Mouse (Mus musculus): Measurements from ENCODE around the gene Kifap3. TPM values are rescaled to one million over a fixed set of nuclear protein-coding genes. Genes with fewer than 3 reads are reported as not detected.
"Not testable (repeated sequence)": the region's sequence is repeated elsewhere in the genome, so short reads cannot be mapped to it uniquely, and the experiment has no call there.

Gene Kifap3
- polyA plus RNA-seq, 1 experiment, result 1.5 TPM

DNA sequence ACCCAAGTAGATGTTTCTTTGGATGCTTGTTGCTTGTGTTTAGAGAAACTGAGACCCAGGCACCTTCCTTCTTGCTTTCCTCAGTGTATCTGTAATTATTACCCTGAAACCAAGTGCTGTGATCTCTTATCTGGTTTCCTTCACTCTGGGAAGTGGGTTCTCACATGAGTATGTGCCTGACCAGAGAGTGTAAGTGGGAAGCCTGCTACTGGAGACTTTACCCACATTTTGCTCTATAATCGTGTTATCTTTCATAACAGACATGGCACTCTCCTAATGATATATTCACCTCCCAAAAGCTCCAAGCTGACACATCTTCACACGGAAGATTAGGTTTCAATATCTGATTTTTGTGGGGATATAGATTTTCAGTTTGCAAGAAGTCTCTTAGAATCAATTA is 55.7 kb downstream of the Kifap3 start:
- H3K4me3 ChIP-seq (replicated peaks), result peak overlapping the region; percentile 7
- H3K9me3 ChIP-seq, result no peaks in the 10 kb centered on the region
- H3K36me3 ChIP-seq (replicated peaks; ENCODE audit: low read length), result no peaks in the 10 kb centered on the region
- no peak for TF ChIP-seq FLI1 (IDR thresholded peaks at IDR 0.05; ENCODE audit: low read length)
- no peaks in the 10 kb centered on the region for H3K27me3 ChIP-seq (replicated peaks)
- peaks cover 25% of the 10 kb centered on the region for H3K4me1 ChIP-seq

DNA sequence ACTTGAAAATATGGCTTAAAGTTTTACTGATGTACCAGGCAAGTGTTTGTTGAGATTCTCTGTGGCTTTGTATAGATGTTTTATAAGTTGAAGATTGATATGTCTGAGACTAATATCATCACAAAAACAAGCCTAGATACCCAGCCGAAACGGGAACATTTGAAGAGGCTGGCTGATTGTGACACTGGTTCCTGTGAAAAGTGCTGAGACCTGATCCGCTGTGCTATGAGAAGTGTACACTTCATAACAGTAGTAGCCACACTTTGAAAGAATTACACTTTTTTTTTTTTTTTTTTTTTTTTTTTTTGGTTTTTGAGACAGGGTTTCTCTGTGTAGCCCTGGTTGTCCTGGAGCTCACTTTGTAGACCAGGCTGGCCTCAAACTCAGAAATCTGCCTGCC is 59.1 kb downstream of the Kifap3 start:
- H3K9me3 ChIP-seq; H3K36me3 ChIP-seq (replicated peaks; ENCODE audit: low read length); H3K27me3 ChIP-seq (replicated peaks); H3K4me3 ChIP-seq (replicated peaks): not testable (repeated sequence)
- H3K4me1 ChIP-seq, result peaks cover 45% of the 10 kb centered on the region

DNA sequence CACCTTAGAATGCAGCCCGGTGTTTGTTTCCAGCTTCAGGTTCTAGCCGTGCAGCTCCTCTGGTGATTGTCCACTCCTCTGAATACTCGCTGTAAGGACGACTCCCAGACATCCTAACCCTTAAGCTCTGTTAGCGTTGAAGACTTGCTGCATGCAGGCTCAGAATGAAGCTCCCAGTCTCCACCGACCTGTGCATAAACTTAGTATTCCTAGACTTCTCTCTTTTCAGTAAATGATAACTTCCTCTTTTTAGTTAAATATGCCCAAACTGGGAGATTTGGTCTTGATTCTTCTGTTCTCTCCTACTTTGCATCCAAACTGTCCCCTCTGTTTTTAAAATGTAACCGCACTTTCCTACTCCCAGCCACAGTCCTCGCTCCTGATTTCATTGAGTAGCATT is 61.2 kb downstream of the Kifap3 start:
- TF ChIP-seq FLI1 (IDR thresholded peaks at IDR 0.05; ENCODE audit: low read length), result no peak
- no peak overlapping the region for H3K4me3 ChIP-seq (replicated peaks)
- peaks cover 31% of the 10 kb centered on the region for H3K4me1 ChIP-seq
- H3K36me3 ChIP-seq (replicated peaks; ENCODE audit: low read length), result no peaks in the 10 kb centered on the region
- H3K9me3 ChIP-seq, result no peaks in the 10 kb centered on the region
- H3K27me3 ChIP-seq (replicated peaks), result no peaks in the 10 kb centered on the region

DNA sequence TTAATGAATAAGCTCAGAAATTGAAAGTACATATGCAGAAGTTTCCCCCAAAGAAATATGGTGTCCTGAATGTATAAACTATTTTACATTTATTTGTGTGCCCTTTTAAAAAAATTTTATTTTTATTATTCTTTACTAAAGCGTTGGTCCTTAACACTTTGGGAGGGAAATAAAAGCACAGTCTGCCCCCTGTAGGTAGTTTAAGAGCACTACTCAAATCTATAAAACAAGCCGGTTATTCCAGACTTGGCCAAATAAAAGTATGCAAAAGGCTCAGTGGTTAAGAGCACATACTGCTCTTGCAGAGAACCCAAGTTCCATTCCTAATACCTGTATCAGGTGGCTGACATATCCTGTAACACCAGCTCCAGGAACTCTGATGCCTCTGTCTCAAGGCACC is 62.9 kb downstream of the Kifap3 start:
- Histone ChIP-seq H3K4me3 (replicated peaks) (no peak overlapping the region), H3K27me3 (replicated peaks) (no peaks in the 10 kb centered on the region), H3K36me3 (replicated peaks; ENCODE audit: low read length) (no peaks in the 10 kb centered on the region), H3K4me1 (peaks cover 22% of the 10 kb centered on the region), H3K9me3 (no peaks in the 10 kb centered on the region)
- TF ChIP-seq GATA1 (IDR thresholded peaks at IDR 0.05; ENCODE audit: borderline replicate concordance, low read length), result no peak

DNA sequence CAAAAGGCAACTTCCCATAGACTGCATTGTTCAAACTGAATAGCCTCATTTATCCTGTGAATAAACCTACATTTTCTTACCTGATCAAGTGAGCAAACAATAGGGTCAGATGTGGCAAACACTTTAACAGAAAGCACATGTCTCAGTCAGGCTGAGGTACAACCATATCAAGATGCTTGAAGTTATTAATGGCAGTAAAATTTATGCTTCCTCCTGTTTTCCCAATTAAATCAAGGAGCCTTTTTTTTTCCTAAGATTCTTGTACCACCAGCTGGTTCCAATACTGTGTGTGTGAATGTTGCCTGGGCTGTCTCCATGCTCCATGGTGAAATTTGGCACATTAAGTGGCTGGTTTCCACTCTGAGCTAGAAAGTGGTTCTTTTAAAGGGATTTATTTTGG is 64.5 kb downstream of the Kifap3 start:
- Histone ChIP-seq H3K4me3 (replicated peaks) (no peak overlapping the region), H3K4me1 (peaks cover 22% of the 10 kb centered on the region), H3K9me3 (no peaks in the 10 kb centered on the region), H3K27me3 (replicated peaks) (no peaks in the 10 kb centered on the region), H3K36me3 (replicated peaks; ENCODE audit: low read length) (no peaks in the 10 kb centered on the region)
- TF ChIP-seq GATA1 (IDR thresholded peaks at IDR 0.05; ENCODE audit: borderline replicate concordance, low read length) (no peak), FLI1 (IDR thresholded peaks at IDR 0.05; ENCODE audit: low read length) (no peak)

DNA sequence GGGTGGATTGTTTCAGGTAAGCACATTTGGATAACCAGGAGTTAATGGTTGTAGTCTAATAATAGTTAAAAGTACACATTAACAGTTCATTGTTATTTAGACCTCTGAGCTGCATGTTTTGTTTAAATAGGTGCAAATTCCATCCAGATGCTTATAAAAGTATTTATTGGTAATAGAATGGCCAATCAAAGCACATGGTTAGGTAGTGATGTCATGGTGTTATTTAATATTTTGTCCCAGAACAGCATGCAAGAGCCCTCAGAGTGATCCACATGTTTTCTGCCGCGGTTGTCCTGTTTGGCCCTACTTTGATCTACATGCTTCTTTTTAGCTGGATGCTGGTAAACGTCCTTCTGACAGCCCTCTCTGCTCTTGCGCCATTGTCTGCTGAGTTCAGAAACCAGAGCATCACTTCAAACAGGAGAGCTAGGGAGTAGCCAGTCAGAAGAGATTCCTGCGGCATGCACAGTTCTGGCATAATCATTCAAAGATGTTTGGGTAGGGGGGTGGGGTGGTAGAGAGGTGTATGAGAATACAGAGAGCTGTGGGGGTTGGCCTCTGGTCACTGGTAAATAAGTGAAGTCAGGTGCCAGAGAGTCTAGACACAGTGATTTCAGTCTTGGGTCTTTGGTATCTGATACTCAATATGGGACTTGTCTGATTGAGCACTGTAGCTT is 73.6 kb downstream of the Kifap3 start:
- TF ChIP-seq FLI1 (IDR thresholded peaks at IDR 0.05; ENCODE audit: low read length) (no peak), GATA1 (IDR thresholded peaks at IDR 0.05; ENCODE audit: borderline replicate concordance, low read length) (no peak)

DNA sequence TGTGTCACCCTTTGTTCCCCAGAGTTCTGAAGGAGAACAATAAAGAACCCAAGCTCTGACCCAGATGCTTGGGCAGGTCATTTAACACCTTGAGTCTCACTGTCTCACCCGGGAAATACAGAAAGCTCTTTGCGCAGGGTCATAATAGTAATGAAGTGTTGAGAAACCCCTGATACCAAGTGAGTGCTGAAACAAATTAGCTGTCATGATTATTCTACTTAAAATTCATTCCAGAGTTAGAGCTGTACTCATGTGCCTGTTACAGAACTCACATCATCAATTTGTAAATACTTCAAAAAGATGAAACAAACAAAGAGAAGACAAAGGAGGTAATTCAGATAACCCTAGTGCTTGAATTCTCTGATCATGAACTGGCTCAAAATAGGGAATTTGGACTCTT is 79.0 kb downstream of the Kifap3 start:
- Histone ChIP-seq H3K4me3 (replicated peaks) (no peak overlapping the region), H3K27me3 (replicated peaks) (no peaks in the 10 kb centered on the region), H3K36me3 (replicated peaks; ENCODE audit: low read length) (peaks cover 2% of the 10 kb centered on the region), H3K4me1 (no peaks in the 10 kb centered on the region), H3K9me3 (no peaks in the 10 kb centered on the region)
- TF ChIP-seq GATA1 (IDR thresholded peaks at IDR 0.05; ENCODE audit: borderline replicate concordance, low read length), result no peak
- no peak for TF ChIP-seq FLI1 (IDR thresholded peaks at IDR 0.05; ENCODE audit: low read length)

More for the DNA sequence above, 73.6 kb downstream of the Kifap3 start:
- no peak overlapping the region for H3K4me3 ChIP-seq (replicated peaks)
- no peaks in the 10 kb centered on the region for H3K4me1 ChIP-seq
- H3K36me3 ChIP-seq (replicated peaks; ENCODE audit: low read length), result peaks cover 2% of the 10 kb centered on the region
- no peaks in the 10 kb centered on the region for H3K27me3 ChIP-seq (replicated peaks)
- H3K9me3 ChIP-seq, result no peaks in the 10 kb centered on the region

DNA sequence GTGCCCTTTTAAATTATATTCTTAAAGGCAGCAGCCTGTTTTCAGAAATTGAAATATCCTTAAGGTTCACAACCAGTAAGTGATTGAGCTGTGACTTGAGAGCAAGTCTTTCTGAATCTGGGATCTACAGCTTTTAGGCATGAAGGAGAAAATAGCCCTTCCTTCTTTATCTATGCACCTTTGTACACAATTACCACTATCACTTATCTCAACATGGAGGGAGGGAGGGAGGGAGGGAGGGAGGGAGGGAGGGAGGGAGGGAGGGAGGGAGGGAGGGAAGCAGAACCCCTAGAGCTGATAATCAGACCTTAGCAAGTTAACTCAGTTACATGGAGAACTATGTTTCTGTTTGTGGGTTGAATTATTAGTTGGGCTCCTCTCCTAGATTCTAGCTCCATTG is 82.2 kb downstream of the Kifap3 start:
- H3K36me3 ChIP-seq (replicated peaks; ENCODE audit: low read length), result peaks cover 7% of the 10 kb centered on the region
- peaks cover 4% of the 10 kb centered on the region; the same call in 1 of the 2 replicates for H3K9me3 ChIP-seq
- no peak for TF ChIP-seq FLI1 (IDR thresholded peaks at IDR 0.05; ENCODE audit: low read length)
- no peak for TF ChIP-seq GATA1 (IDR thresholded peaks at IDR 0.05; ENCODE audit: borderline replicate concordance, low read length)
- H3K4me1 ChIP-seq, result no peaks in the 10 kb centered on the region
- no peaks in the 10 kb centered on the region for H3K27me3 ChIP-seq (replicated peaks)
- no peak overlapping the region for H3K4me3 ChIP-seq (replicated peaks)

DNA sequence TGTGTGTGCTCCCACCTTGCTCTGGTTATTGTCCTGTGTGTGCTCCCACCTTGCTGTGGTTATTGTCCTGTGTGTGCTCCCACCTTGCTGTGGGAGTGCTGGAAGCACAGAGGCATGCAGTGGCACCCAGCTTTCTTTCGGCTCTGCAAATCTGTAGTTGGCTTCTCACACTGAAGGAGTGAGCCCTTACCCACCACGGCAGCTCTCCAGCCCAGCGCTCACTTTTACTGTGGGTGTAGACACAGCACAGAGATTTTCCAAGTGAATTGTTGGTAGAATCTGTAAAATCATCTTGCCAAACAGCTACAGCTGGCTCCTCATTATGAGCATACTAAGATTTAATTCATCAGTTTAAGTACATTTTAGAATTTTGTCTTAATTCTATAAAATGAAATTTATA is 93.8 kb downstream of the Kifap3 start:
- Histone ChIP-seq H3K4me1 (peaks cover 6% of the 10 kb centered on the region), H3K4me3 (replicated peaks) (no peak overlapping the region), H3K27me3 (replicated peaks) (no peaks in the 10 kb centered on the region), H3K9me3 (no peaks in the 10 kb centered on the region), H3K36me3 (replicated peaks; ENCODE audit: low read length) (no peaks in the 10 kb centered on the region)
- TF ChIP-seq FLI1 (IDR thresholded peaks at IDR 0.05; ENCODE audit: low read length) (no peak), GATA1 (IDR thresholded peaks at IDR 0.05; ENCODE audit: borderline replicate concordance, low read length) (no peak)

DNA sequence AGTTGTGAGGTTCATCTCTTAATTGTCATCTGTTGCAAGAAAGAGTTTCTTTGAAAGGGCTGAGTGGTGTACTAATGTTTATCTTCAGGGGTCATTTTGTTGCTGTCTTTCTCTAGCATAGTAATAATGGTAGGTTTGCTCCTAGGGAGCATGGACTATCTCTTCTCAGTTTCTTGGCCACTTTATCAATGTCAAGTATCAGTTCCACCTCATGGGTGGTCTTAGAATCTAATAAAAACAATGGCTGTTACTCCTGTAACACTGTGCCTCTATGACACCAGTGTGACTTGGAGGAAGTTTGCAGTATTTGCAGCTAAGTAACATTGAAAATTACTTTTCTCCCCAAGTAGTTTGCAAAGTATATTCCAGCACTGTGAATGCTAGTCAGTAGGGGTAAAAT is 110.2 kb downstream of the Kifap3 start:
- no peaks in the 10 kb centered on the region for H3K27me3 ChIP-seq (replicated peaks)
- H3K4me1 ChIP-seq, result no peaks in the 10 kb centered on the region
- no peaks in the 10 kb centered on the region for H3K9me3 ChIP-seq
- H3K36me3 ChIP-seq (replicated peaks; ENCODE audit: low read length), result no peaks in the 10 kb centered on the region
- no peak overlapping the region for H3K4me3 ChIP-seq (replicated peaks)
- TF ChIP-seq FLI1 (IDR thresholded peaks at IDR 0.05; ENCODE audit: low read length), result no peak
- TF ChIP-seq GATA1 (IDR thresholded peaks at IDR 0.05; ENCODE audit: borderline replicate concordance, low read length), result no peak

DNA sequence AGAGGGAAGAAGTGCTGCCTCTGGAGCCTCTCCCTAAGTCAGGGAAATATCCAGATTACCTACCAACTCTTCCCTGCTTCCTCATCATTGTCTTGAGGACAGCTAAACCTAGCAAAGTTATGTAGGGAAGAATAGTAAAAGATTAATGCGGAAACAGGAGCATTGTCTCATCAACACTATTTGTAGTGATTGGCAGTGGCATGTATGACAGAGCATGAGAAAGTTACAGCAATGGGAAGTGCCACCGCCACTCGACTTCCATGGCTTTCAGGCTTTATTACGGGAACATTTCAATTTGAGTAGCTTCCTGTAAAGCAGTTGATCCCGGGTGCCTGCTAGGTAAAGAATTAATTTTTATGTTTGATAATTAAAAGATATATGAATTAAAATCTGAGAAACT is 113.9 kb downstream of the Kifap3 start:
- H3K36me3 ChIP-seq (replicated peaks; ENCODE audit: low read length), result no peaks in the 10 kb centered on the region
- no peaks in the 10 kb centered on the region for H3K27me3 ChIP-seq (replicated peaks)
- TF ChIP-seq GATA1 (IDR thresholded peaks at IDR 0.05; ENCODE audit: borderline replicate concordance, low read length) (no peak), FLI1 (IDR thresholded peaks at IDR 0.05; ENCODE audit: low read length) (no peak)
- H3K4me1 ChIP-seq, result peaks cover 3% of the 10 kb centered on the region; the same call in 1 of the 2 replicates
- no peaks in the 10 kb centered on the region for H3K9me3 ChIP-seq
- H3K4me3 ChIP-seq (replicated peaks), result no peak overlapping the region

Data from megakaryocyte, embryonic 14.5 days (primary cell).